Mouse (Mus musculus) olfactory bulb, adult 2 months (tissue): ENCODE data around the gene Olfr325.

Experiments used
- CTCF ChIP-seq: fragments of 200-500 bp; IDR thresholded peaks from 2 replicates; pipeline ENCODE4 v1.5.1; 2012; ENCODE audit warnings: low read depth, mild to moderate bottlenecking, low read length, moderate library complexity; ENCODE audit not compliant: insufficient read depth
- POLR2A ChIP-seq: fragments of 200-500 bp; IDR thresholded peaks from 2 replicates; pipeline ENCODE4 v1.6.1; 2012; ENCODE audit warnings: mild to moderate bottlenecking, low read depth, low read length, moderate library complexity; ENCODE audit not compliant: insufficient read depth

- TF ChIP-seq CTCF (no peak), POLR2A (no peak)
Measured at GRCm38 (mm10) chr11:58546322-58546721, 31.2 kb upstream of the Olfr325 start, which contains the start of gene Olfr329-ps.
